Comparison of ENCODE assay signal across 9 mouse cellular contexts in the genomic region with DNA sequence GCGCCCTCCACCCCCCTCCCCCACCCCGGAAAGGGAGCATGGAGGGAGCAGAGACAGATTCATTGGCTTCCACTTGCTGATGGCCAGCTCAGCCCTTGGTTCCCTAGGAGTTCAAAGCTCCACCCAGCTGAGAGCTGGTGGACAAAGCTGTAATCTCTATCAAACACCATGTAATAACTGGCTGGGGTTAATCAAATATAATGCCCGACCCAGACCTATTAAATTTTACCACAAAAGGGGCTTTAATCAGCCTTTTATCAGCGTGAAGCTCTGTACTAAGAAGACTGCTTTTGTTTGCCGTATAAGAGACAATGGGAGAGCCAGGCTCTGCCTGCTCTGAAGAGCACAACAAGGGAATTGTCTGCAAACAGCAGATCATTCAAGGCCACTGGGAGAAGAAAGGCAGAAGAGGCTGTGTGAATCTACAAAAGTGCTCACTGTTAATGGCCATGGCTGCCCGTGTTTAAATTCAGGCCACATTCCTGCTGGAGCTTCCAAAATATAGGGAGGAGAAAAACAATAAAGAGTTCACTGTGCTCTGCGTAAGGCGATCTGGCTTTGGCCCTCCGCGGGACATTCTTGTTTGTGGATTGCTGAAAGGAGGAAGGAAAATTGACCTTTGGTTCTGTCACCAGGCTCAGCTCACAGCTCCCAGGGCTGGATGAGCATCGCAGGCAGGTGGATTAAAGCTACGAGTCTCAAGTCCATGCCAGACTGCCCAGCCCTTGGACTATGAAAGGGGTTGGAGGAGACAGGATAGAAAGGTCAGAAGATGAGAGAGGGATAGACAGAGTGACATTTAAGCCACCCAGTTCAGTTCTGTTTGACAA.
DNase-seq lines count a peak whose midpoint lies in the region; ATAC-seq and TF ChIP-seq lines count a peak whose summit lies in the region.
"Had no signal": no experiment of that assay in that cellular context is flagged by ENCODE, and none has a peak within 500 bp of the region (broad histone marks: within the 10 kb centered on the region; RNA-seq: fewer than 3 reads in every experiment).

No protein-coding gene starts in this region.

- H3K9ac ChIP-seq in embryonic facial prominence, embryonic 14.5 days (ENCODE audit: low read depth, low read length): no peak overlapping the region
- no peak overlapping the region for H3K9ac ChIP-seq in kidney, embryonic 15.5 days
- H3K9ac ChIP-seq: lung, embryonic 14.5 days had no signal

- DNase-seq in adrenal gland, adult 2 months: peak; percentile 5
- DNase-seq in adrenal gland, adult 8-10 months: no peak
- peak; percentile 53 for DNase-seq in embryonic facial prominence, embryonic 14.5 days (ENCODE audit: low spot score)
- peak; percentile 77 for DNase-seq in mesoderm, embryonic 11.5 days (ENCODE audit: low read depth, low spot score)
- no peak for DNase-seq in thymus, postnatal 10 days (ENCODE audit: low spot score in 2 of 2)
- DNase-seq in adrenal gland, postnatal 25 days: no peak
- DNase-seq in lung, adult 2 months: no peak
- DNase-seq: lung, embryonic 14.5 days had no signal

- peak overlapping the region; percentile 10; the same call in 1 of the 2 replicates for H3K27ac ChIP-seq in embryonic facial prominence, embryonic 14.5 days (replicated peaks; ENCODE audit: low read depth, low read length)
- peak overlapping the region; percentile 33; the same call in 1 of the 2 replicates for H3K27ac ChIP-seq in kidney, embryonic 15.5 days

- no peaks in the 10 kb centered on the region for H3K36me3 ChIP-seq in embryonic facial prominence, embryonic 14.5 days (ENCODE audit: control insufficient read depth, insufficient read depth, low read length)
- H3K36me3 ChIP-seq in kidney, embryonic 15.5 days: no peaks in the 10 kb centered on the region

- no peak for TF ChIP-seq CTCF in lung, adult 2 months (IDR thresholded peaks at IDR 0.05; ENCODE audit: insufficient read depth, low read length)

- TF ChIP-seq POLR2A in lung, adult 2 months (IDR thresholded peaks at IDR 0.05; ENCODE audit: borderline replicate concordance, extremely low read depth, low read depth, low read length): no peak

- 0 out of 2 replicates have a peak, but pooled peaks cover 4% of the 10 kb centered on the region for H3K9me3 ChIP-seq in embryonic facial prominence, embryonic 14.5 days (ENCODE audit: control insufficient read depth, low read length)
- no peaks in the 10 kb centered on the region for H3K9me3 ChIP-seq in kidney, embryonic 15.5 days (replicated peaks)

- no peak overlapping the region for H3K4me3 ChIP-seq in embryonic facial prominence, embryonic 14.5 days (ENCODE audit: low read depth, low read length)
- no peak overlapping the region for H3K4me3 ChIP-seq in kidney, embryonic 15.5 days (replicated peaks)
- no peak overlapping the region for H3K4me3 ChIP-seq in lung, adult 2 months (replicated peaks; ENCODE audit: extremely low read depth, low read depth, low read length)

- no peaks in the 10 kb centered on the region for H3K27me3 ChIP-seq in embryonic facial prominence, embryonic 14.5 days (replicated peaks; ENCODE audit: control insufficient read depth, insufficient read depth, low read length)
- H3K27me3 ChIP-seq in kidney, embryonic 15.5 days: no peaks in the 10 kb centered on the region

- 21% methylated on average over 12 of the region's 12 CpGs for WGBS in embryonic facial prominence, embryonic 14.5 days
- 28% methylated on average over 12 of the region's 12 CpGs for WGBS in kidney, embryonic 15.5 days
- 58% methylated on average over 12 of the region's 12 CpGs for WGBS in lung, adult 2 months

- peaks cover 15% of the 10 kb centered on the region; the same call in 1 of the 2 replicates for H3K4me1 ChIP-seq in embryonic facial prominence, embryonic 14.5 days (ENCODE audit: control insufficient read depth, insufficient read depth, low read length)
- H3K4me1 ChIP-seq in kidney, embryonic 15.5 days: peaks cover 31% of the 10 kb centered on the region
- H3K4me1 ChIP-seq in lung, adult 2 months (ENCODE audit: control insufficient read depth, insufficient read depth, low read length): no peaks in the 10 kb centered on the region

- peak; percentile 64; the same call in 1 of the 2 replicates for ATAC-seq in embryonic facial prominence, embryonic 14.5 days (ENCODE audit: low read depth)
- ATAC-seq in kidney, embryonic 15.5 days (replicated peaks; ENCODE audit: low FRiP score): peak; percentile 54

- no peak overlapping the region for H3K4me2 ChIP-seq in embryonic facial prominence, embryonic 14.5 days (ENCODE audit: low read depth, low read length)
- H3K4me2 ChIP-seq in kidney, embryonic 15.5 days: no peak overlapping the region
- H3K4me2 ChIP-seq: lung, embryonic 14.5 days had no signal

Comparison
In these comparisons a context has a peak if more than half of its experiments do, and no peak if none do; other contexts are left out.
1. DNase-seq: peak in adrenal gland, adult 2 months (single experiment), embryonic facial prominence, embryonic 14.5 days (single experiment) and mesoderm, embryonic 11.5 days (single experiment); none in adrenal gland, adult 8-10 months (single experiment), thymus, postnatal 10 days (0 of 2), adrenal gland, postnatal 25 days (single experiment) and lung, adult 2 months (single experiment).